Mouse (Mus musculus) G1E (cell line): ENCODE results near the gene Ccdc62.

Source experiments
- CTCF ChIP-seq: IDR thresholded peaks from 2 replicates; pipeline ENCODE4 v1.5.1; 2012; ENCODE audit warnings: low read depth, low read length, inconsistent platforms, mixed read lengths
- GATA1 ChIP-seq: IDR thresholded peaks from 2 replicates; pipeline ENCODE4 v1.6.1; 2012; ENCODE audit warnings: borderline replicate concordance, low read length, inconsistent platforms, mixed read lengths
- GATA2 ChIP-seq: IDR thresholded peaks from 2 replicates; pipeline ENCODE4 v1.6.1; 2012; ENCODE audit warnings: low read depth, low read length, inconsistent platforms, borderline replicate concordance
- POLR2AphosphoS5 ChIP-seq: IDR thresholded peaks from 2 replicates; pipeline ENCODE4 v1.6.1; 2012; ENCODE audit warnings: low read depth, low read length, inconsistent platforms; ENCODE audit not compliant: insufficient replicate concordance
- TAL1 ChIP-seq: conservative IDR thresholded peaks from 2 replicates; pipeline ENCODE4 v1.6.1; 2012; ENCODE audit warnings: low read depth, low read length, inconsistent platforms, mixed read lengths

DNA sequence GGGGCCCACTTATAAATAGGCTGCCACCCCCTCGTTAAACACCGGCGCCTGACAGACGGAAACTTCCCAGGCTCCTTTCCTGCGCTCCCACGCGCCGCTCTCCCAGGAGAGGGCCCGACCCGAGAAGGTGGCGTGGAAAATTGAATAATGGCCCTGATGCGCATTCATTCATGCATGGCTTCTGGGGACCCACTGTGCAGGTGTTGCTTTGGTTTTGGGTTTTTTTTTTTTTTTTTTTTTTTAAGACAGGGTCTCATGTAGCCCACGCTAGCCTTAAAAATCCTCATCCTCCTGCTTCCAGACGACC, 43.7 kb downstream of the Ccdc62 start:
- TF ChIP-seq CTCF (no peak), TAL1 (no peak), POLR2AphosphoS5 (no peak), GATA1 (no peak), GATA2 (no peak)
